Mouse (Mus musculus) CH12.LX (cell line): Measurements from ENCODE around the gene Nr0b2. TPM values are rescaled to one million over a fixed set of nuclear protein-coding genes. Genes with fewer than 3 reads are reported as not detected.

Source experiments
- DNase-seq: peaks from one replicate; pipeline ENCODE4 v3.0.0-alpha.2; 2013; ENCODE audit errors: extremely low read depth
- H3K27ac ChIP-seq: 2 replicates; pipeline ENCODE4 v1.5.1; 2012; ENCODE audit warnings: low read depth, mild to moderate bottlenecking, control low read depth, moderate library complexity; ENCODE audit not compliant: insufficient read depth
- H3K27me3 ChIP-seq: replicated peaks from 2 replicates; pipeline ENCODE3; 2012; ENCODE audit warnings: inconsistent platforms
- H3K36me3 ChIP-seq, 2 experiments: replicated peaks in 1 of 2; 2 replicates each; pipeline versions ENCODE3 to v1.6.1; 2012; ENCODE audit warnings: inconsistent platforms in 1 of 2, low read length in 1 of 2, mild to moderate bottlenecking in 1 of 2, mixed read lengths in 1 of 2, moderate library complexity in 1 of 2; ENCODE audit not compliant: control insufficient read depth in 1 of 2, insufficient read depth in 1 of 2
- H3K4me1 ChIP-seq, 2 experiments: 2 replicates each; pipeline ENCODE4 v1.6.1; 2012; ENCODE audit warnings: inconsistent platforms in 1 of 2, moderate library complexity in 1 of 2; ENCODE audit not compliant: insufficient read depth in 2 of 2, control insufficient read depth in 1 of 2
- H3K4me2 ChIP-seq: 2 replicates; pipeline ENCODE4 v1.6.1; 2012; ENCODE audit warnings: low read depth, mild to moderate bottlenecking, control low read depth; ENCODE audit not compliant: poor library complexity, insufficient read depth, severe bottlenecking
- H3K4me3 ChIP-seq, 3 experiments: fragments of 150-350 bp in 1 of 3; sonication (generic) in 1 of 3; replicated peaks in 1 of 3; 2 replicates each; pipeline versions ENCODE3 to v1.5.1; 2011 to 2012; ENCODE audit warnings: low read depth in 2 of 3, low read length in 2 of 3, mild to moderate bottlenecking in 2 of 3, moderate library complexity in 2 of 3, control low read depth in 1 of 3, improper control_type of control experiment in 1 of 3, inconsistent platforms in 1 of 3, mixed read lengths in 1 of 3; ENCODE audit not compliant: poor library complexity in 1 of 3
- H3K79me2 ChIP-seq: replicated peaks from 2 replicates; pipeline ENCODE4 v1.6.1; 2012; ENCODE audit warnings: mild to moderate bottlenecking, moderate library complexity; ENCODE audit not compliant: control insufficient read depth, poor library complexity, insufficient read depth, severe bottlenecking; ENCODE audit errors: extremely low read depth
- H3K9ac ChIP-seq: 2 replicates; pipeline ENCODE4 v1.6.1; 2012; ENCODE audit warnings: low read depth, mild to moderate bottlenecking, control low read depth, moderate library complexity; ENCODE audit not compliant: insufficient read depth
- H3K9me3 ChIP-seq: replicated peaks from 2 replicates; pipeline ENCODE3; 2012; ENCODE audit warnings: low read length, inconsistent platforms, mixed read lengths
- E2F4 ChIP-seq: IDR thresholded peaks from 2 replicates; pipeline ENCODE4 v1.6.1; 2011; ENCODE audit warnings: low read depth, low read length, improper control_type of control experiment; ENCODE audit not compliant: insufficient replicate concordance
- KAT2A ChIP-seq: IDR thresholded peaks from 2 replicates; pipeline ENCODE4 v1.6.1; 2012; ENCODE audit warnings: low read length, improper control_type of control experiment, inconsistent platforms; ENCODE audit not compliant: insufficient replicate concordance
- MAX ChIP-seq: IDR thresholded peaks from 2 replicates; pipeline ENCODE4 v1.6.1; 2011; ENCODE audit warnings: low read length, improper control_type of control experiment
- dilution Hi-C: fragments of 300-500 bp; cut with MboI; formaldehyde crosslinking; loops from 2 replicates; pipeline ENCODE4 v1.14.3; 2020; ENCODE audit warnings: low sequenced_read_pairs; ENCODE audit not compliant: extremely low pct_unique_long_range_greater_than_20kb, extremely low pct_ligation_motif_present
- in situ Hi-C: fragments of 300-500 bp; cut with MboI; formaldehyde crosslinking; loops from 3 replicates; pipeline ENCODE4 v1.14.3; 2019; ENCODE audit warnings: low sequenced_read_pairs, low pct_ligation_motif_present, low pct_unique_long_range_greater_than_20kb, mixed read lengths
- polyA plus RNA-seq: library from polyadenylated mRNA; unstranded; fragments of >175 nt; gene quantifications from 2 replicates; pipeline ENCODE4 v1.2.1, GENCODE M21; 2012; ENCODE audit warnings: low read depth; ENCODE audit not compliant: insufficient read length
- total RNA-seq, 2 experiments: library from RNA; depleted of rRNA; stranded (reverse); fragments of 300-350 nt in 1 of 2; fragments of >200 nt in 1 of 2; gene quantifications; 2 replicates each; pipeline ENCODE4 v1.2.3; 2012 to 2014

Gene Nr0b2
- total and polyA plus RNA-seq, 3 experiments: not detected

- Histone ChIP-seq H3K4me3 (no peak overlapping the region), H3K9ac (no peak overlapping the region), H3K9me3 (no peaks in the 10 kb centered on the region), H3K79me2 (no peaks in the 10 kb centered on the region), H3K27ac (no peak overlapping the region), H3K36me3 (peaks cover 29 to 84% of the 10 kb centered on the region in 2 experiments), H3K4me1 (peaks cover 5 to 23% of the 10 kb centered on the region in 2 experiments; a peak in 3 of 4 replicates), H3K4me2 (no peak overlapping the region), H3K27me3 (no peaks in the 10 kb centered on the region)
- dilution Hi-C loops: no loop called here
- in situ Hi-C loops: no loop called here
- DNase-seq: no peak
- TF ChIP-seq E2F4: no peak
- no peak for TF ChIP-seq KAT2A
- TF ChIP-seq MAX: no peak
These were observed 52.2 kb downstream of the Nr0b2 start for GRCm38 (mm10) chr4:133605330-133605729.

Other genes with a start within 250 kb of the Nr0b2 start
- 6.8 and 10.8 TPM in 2 replicates for gene Wdtc1, start 199.9 kb upstream of the Nr0b2 start, total RNA-seq (2012; rRNA removed)
- 2.8 and 3.0 TPM in 2 replicates for gene Wdtc1, start 199.9 kb upstream of the Nr0b2 start, total RNA-seq (2014; rRNA removed)
- 9.1 and 9.6 TPM in 2 replicates for gene Wdtc1, start 199.9 kb upstream of the Nr0b2 start, polyA plus RNA-seq
- gene Slc9a1, start 183.7 kb upstream of the Nr0b2 start, total RNA-seq (2012; rRNA removed): 4.2 and 4.7 TPM in 2 replicates
- gene Slc9a1, start 183.7 kb upstream of the Nr0b2 start, total RNA-seq (2014; rRNA removed): 0.66 and 1.4 TPM in 2 replicates
- 12.0 and 16.7 TPM in 2 replicates for gene Slc9a1, start 183.7 kb upstream of the Nr0b2 start, polyA plus RNA-seq
- 0.13 TPM in 1 of 2 replicates, not detected in the other for gene Tent5b, start 73.2 kb upstream of the Nr0b2 start, total RNA-seq (2012; rRNA removed)
- gene Tent5b, start 73.2 kb upstream of the Nr0b2 start, total RNA-seq (2014; rRNA removed): not detected in 2 replicates
- not detected in 2 replicates for gene Tent5b, start 73.2 kb upstream of the Nr0b2 start, polyA plus RNA-seq
- not detected in 2 replicates for gene Trnp1, start 54.8 kb upstream of the Nr0b2 start, total RNA-seq (2012; rRNA removed)
- gene Trnp1, start 54.8 kb upstream of the Nr0b2 start, total RNA-seq (2014; rRNA removed): not detected in 2 replicates
- gene Trnp1, start 54.8 kb upstream of the Nr0b2 start, polyA plus RNA-seq: not detected in 2 replicates
- not detected in 2 replicates for gene Kdf1, start 34.4 kb upstream of the Nr0b2 start, total RNA-seq (2012; rRNA removed)
- gene Kdf1, start 34.4 kb upstream of the Nr0b2 start, total RNA-seq (2014; rRNA removed): not detected in 2 replicates
- not detected in 2 replicates for gene Kdf1, start 34.4 kb upstream of the Nr0b2 start, polyA plus RNA-seq
- gene Nudc, start 7.4 kb upstream of the Nr0b2 start, total RNA-seq (2012; rRNA removed): 408 and 453 TPM in 2 replicates
- 199 and 206 TPM in 2 replicates for gene Nudc, start 7.4 kb upstream of the Nr0b2 start, total RNA-seq (2014; rRNA removed)
- gene Nudc, start 7.4 kb upstream of the Nr0b2 start, polyA plus RNA-seq: 718 and 764 TPM in 2 replicates
- 10.8 and 15.7 TPM in 2 replicates for gene Gpatch3, start 21.4 kb downstream of the Nr0b2 start, total RNA-seq (2012; rRNA removed)
- 7.2 and 9.7 TPM in 2 replicates for gene Gpatch3, start 21.4 kb downstream of the Nr0b2 start, total RNA-seq (2014; rRNA removed)
- gene Gpatch3, start 21.4 kb downstream of the Nr0b2 start, polyA plus RNA-seq: 20.9 and 26.1 TPM in 2 replicates
- gene Gpn2, start 31.0 kb downstream of the Nr0b2 start, total RNA-seq (2012; rRNA removed): 36.2 and 37.4 TPM in 2 replicates
- gene Gpn2, start 31.0 kb downstream of the Nr0b2 start, total RNA-seq (2014; rRNA removed): 30.0 and 35.9 TPM in 2 replicates
- 34.1 and 36.8 TPM in 2 replicates for gene Gpn2, start 31.0 kb downstream of the Nr0b2 start, polyA plus RNA-seq
- gene Sfn, start 48.8 kb downstream of the Nr0b2 start, total RNA-seq (2012; rRNA removed): 0.97 and 1.0 TPM in 2 replicates
- gene Sfn, start 48.8 kb downstream of the Nr0b2 start, total RNA-seq (2014; rRNA removed): 0.61 and 1.1 TPM in 2 replicates
- gene Sfn, start 48.8 kb downstream of the Nr0b2 start, polyA plus RNA-seq: 2.0 and 2.8 TPM in 2 replicates
- 20.1 and 24.3 TPM in 2 replicates for gene Zdhhc18, start 96.8 kb downstream of the Nr0b2 start, total RNA-seq (2012; rRNA removed)
- gene Zdhhc18, start 96.8 kb downstream of the Nr0b2 start, total RNA-seq (2014; rRNA removed): 13.7 and 15.9 TPM in 2 replicates
- gene Zdhhc18, start 96.8 kb downstream of the Nr0b2 start, polyA plus RNA-seq: 31.0 and 31.8 TPM in 2 replicates
- 3.7 and 4.3 TPM in 2 replicates for gene Pigv, start 119.3 kb downstream of the Nr0b2 start, total RNA-seq (2012; rRNA removed)
- 3.6 and 5.0 TPM in 2 replicates for gene Pigv, start 119.3 kb downstream of the Nr0b2 start, total RNA-seq (2014; rRNA removed)
- 2.9 and 4.0 TPM in 2 replicates for gene Pigv, start 119.3 kb downstream of the Nr0b2 start, polyA plus RNA-seq
- gene Arid1a, start 203.4 kb downstream of the Nr0b2 start, total RNA-seq (2012; rRNA removed): 17.9 and 19.1 TPM in 2 replicates
- gene Arid1a, start 203.4 kb downstream of the Nr0b2 start, total RNA-seq (2014; rRNA removed): 4.7 and 6.4 TPM in 2 replicates
- gene Arid1a, start 203.4 kb downstream of the Nr0b2 start, polyA plus RNA-seq: 36.3 and 47.1 TPM in 2 replicates